Comparison of ENCODE assay signal across 12 mouse cellular contexts in the genomic region with DNA sequence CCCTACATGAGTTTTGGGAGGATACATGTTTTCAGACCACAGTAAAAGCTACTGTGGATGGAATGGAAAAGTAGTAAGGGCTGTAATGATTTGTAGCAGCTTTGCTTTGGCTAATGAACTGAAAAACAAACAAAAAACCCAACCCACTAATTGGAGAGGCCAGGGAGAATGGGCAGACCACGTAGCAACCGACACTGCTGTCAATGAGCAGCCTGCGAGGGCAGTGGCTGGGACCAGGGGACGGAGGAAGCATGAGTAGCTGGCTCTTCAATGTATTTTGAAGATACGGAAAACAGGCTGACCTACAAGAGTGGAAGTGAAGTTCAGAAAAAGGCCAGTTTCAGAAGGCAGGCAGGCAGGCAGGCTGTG. TPM values are rescaled to one million over a fixed set of nuclear protein-coding genes. Genes with fewer than 3 reads are reported as not detected.
DNase-seq lines count a peak whose midpoint lies in the region; ATAC-seq and TF ChIP-seq lines count a peak whose summit lies in the region.
"Had no signal": no experiment of that assay in that cellular context is flagged by ENCODE, and none has a peak within 500 bp of the region (broad histone marks: within the 10 kb centered on the region; RNA-seq: fewer than 3 reads in every experiment).

No protein-coding gene starts in this region.

- no peak for ATAC-seq in hindbrain, postnatal 0 days
- ATAC-seq in lung, postnatal 0 days = no peak
- no peak for ATAC-seq in forebrain, embryonic 16.5 days

- WGBS in hindbrain, postnatal 0 days = 48% methylated on average over 5 of the region's 5 CpGs
- WGBS in hindbrain, embryonic 10.5 days = 80% methylated on average over 5 of the region's 5 CpGs
- WGBS in lung, postnatal 0 days = 41% methylated on average over 5 of the region's 5 CpGs
- WGBS in forebrain, embryonic 16.5 days = 15% methylated on average over 5 of the region's 5 CpGs
- WGBS in small intestine, adult 2 months = 49% methylated on average over 5 of the region's 5 CpGs
- WGBS in heart, embryonic 10.5 days = 73% methylated on average over 5 of the region's 5 CpGs

- H3K4me3 ChIP-seq in hindbrain, postnatal 0 days (ENCODE audit: low read length) = no peak overlapping the region
- no peak overlapping the region for H3K4me3 ChIP-seq in hindbrain, embryonic 10.5 days
- no peak overlapping the region for H3K4me3 ChIP-seq in lung, postnatal 0 days (ENCODE audit: low read depth, low read length)
- no peak overlapping the region for H3K4me3 ChIP-seq in forebrain, embryonic 16.5 days (replicated peaks; ENCODE audit: low read length)
- no peak overlapping the region for H3K4me3 ChIP-seq in small intestine, adult 2 months (ENCODE audit: low read depth, low read length)
- no peak overlapping the region for H3K4me3 ChIP-seq in heart, embryonic 10.5 days
- H3K4me3 ChIP-seq: limb, embryonic 10.5 days had no signal

- H3K36me3 ChIP-seq in hindbrain, postnatal 0 days (ENCODE audit: insufficient read depth, low read length) = no peaks in the 10 kb centered on the region
- peaks cover 40% of the 10 kb centered on the region for H3K36me3 ChIP-seq in hindbrain, embryonic 10.5 days
- H3K36me3 ChIP-seq in lung, postnatal 0 days (ENCODE audit: insufficient read depth, low read length) = no peaks in the 10 kb centered on the region
- H3K36me3 ChIP-seq in forebrain, embryonic 16.5 days (ENCODE audit: control insufficient read depth, insufficient read depth) = no peaks in the 10 kb centered on the region
- H3K36me3 ChIP-seq in small intestine, adult 2 months (ENCODE audit: control insufficient read depth, insufficient read depth, low read length) = peaks cover 1% of the 10 kb centered on the region
- H3K36me3 ChIP-seq in heart, embryonic 10.5 days = peaks cover 19% of the 10 kb centered on the region; the same call in 1 of the 2 replicates

- no peaks in the 10 kb centered on the region for H3K27me3 ChIP-seq in hindbrain, postnatal 0 days (ENCODE audit: insufficient read depth, low read length)
- no peaks in the 10 kb centered on the region for H3K27me3 ChIP-seq in hindbrain, embryonic 10.5 days (ENCODE audit: insufficient read depth, poor library complexity, severe bottlenecking)
- H3K27me3 ChIP-seq in lung, postnatal 0 days (replicated peaks; ENCODE audit: insufficient read depth, low read length) = no peaks in the 10 kb centered on the region
- H3K27me3 ChIP-seq in forebrain, embryonic 16.5 days (replicated peaks; ENCODE audit: control insufficient read depth, insufficient read depth, low read length) = no peaks in the 10 kb centered on the region
- H3K27me3 ChIP-seq in small intestine, adult 2 months (ENCODE audit: control insufficient read depth, insufficient read depth, low read length) = no peaks in the 10 kb centered on the region
- no peaks in the 10 kb centered on the region for H3K27me3 ChIP-seq in heart, embryonic 10.5 days (ENCODE audit: insufficient read depth, poor library complexity, severe bottlenecking)

- no peak overlapping the region for H3K4me2 ChIP-seq in hindbrain, postnatal 0 days (ENCODE audit: low read depth, low read length)
- no peak overlapping the region for H3K4me2 ChIP-seq in lung, postnatal 0 days (replicated peaks; ENCODE audit: low read depth, low read length)
- no peak overlapping the region for H3K4me2 ChIP-seq in forebrain, embryonic 16.5 days (ENCODE audit: low read length)
- H3K4me2 ChIP-seq: lung, embryonic 14.5 days had no signal

- no peak for DNase-seq in hindbrain, postnatal 0 days (ENCODE audit: low spot score)
- no peak for DNase-seq in hindbrain, embryonic 10.5 days (ENCODE audit: low spot score)
- no peak for DNase-seq in lung, postnatal 0 days (ENCODE audit: low spot score)
- no peak for DNase-seq in lung, postnatal 10 days
- no peak for DNase-seq in heart, embryonic 10.5 days (ENCODE audit: low spot score)
- DNase-seq: cerebellum, adult 11 months; heart, postnatal 36 days; kidney, postnatal 10 days had no signal

- H3K9ac ChIP-seq in hindbrain, postnatal 0 days (replicated peaks; ENCODE audit: low read length) = no peak overlapping the region
- no peak overlapping the region for H3K9ac ChIP-seq in lung, postnatal 0 days (replicated peaks; ENCODE audit: low read depth)
- no peak overlapping the region for H3K9ac ChIP-seq in forebrain, embryonic 16.5 days (replicated peaks; ENCODE audit: low read depth, low read length)
- H3K9ac ChIP-seq: lung, embryonic 14.5 days had no signal

- no peak for TF ChIP-seq POLR2A in small intestine, adult 2 months (IDR thresholded peaks at IDR 0.05; ENCODE audit: low read depth, low read length)

- H3K27ac ChIP-seq in hindbrain, postnatal 0 days = 0 out of 2 replicates have a peak overlapping the region, but pooled peaks have one; percentile 3
- no peak overlapping the region for H3K27ac ChIP-seq in hindbrain, embryonic 10.5 days
- H3K27ac ChIP-seq in lung, postnatal 0 days (ENCODE audit: low read length) = 0 out of 2 replicates have a peak overlapping the region, but pooled peaks have one; percentile 27
- peak overlapping the region; percentile 60 for H3K27ac ChIP-seq in forebrain, embryonic 16.5 days (ENCODE audit: low read length)
- peak overlapping the region; percentile 32; the same call in 1 of the 2 replicates for H3K27ac ChIP-seq in small intestine, adult 2 months (ENCODE audit: insufficient read depth, low read depth, low read length)
- no peak overlapping the region for H3K27ac ChIP-seq in heart, embryonic 10.5 days
- H3K27ac ChIP-seq: limb, embryonic 10.5 days had no signal

- TF ChIP-seq CTCF in hindbrain, postnatal 0 days (IDR thresholded peaks at IDR 0.05; ENCODE audit: low read depth) = no peak
- no peak for TF ChIP-seq CTCF in lung, postnatal 0 days (IDR thresholded peaks at IDR 0.05)
- no peak for TF ChIP-seq CTCF in small intestine, adult 2 months (IDR thresholded peaks at IDR 0.05; ENCODE audit: extremely low read depth, insufficient read length, insufficient replicate concordance, low read depth, low read length)

- no peaks in the 10 kb centered on the region for H3K9me3 ChIP-seq in hindbrain, postnatal 0 days (ENCODE audit: low read length)
- H3K9me3 ChIP-seq in hindbrain, embryonic 10.5 days = no peaks in the 10 kb centered on the region
- no peaks in the 10 kb centered on the region for H3K9me3 ChIP-seq in lung, postnatal 0 days (ENCODE audit: low read length)
- no peaks in the 10 kb centered on the region for H3K9me3 ChIP-seq in forebrain, embryonic 16.5 days (ENCODE audit: control insufficient read depth, low read length)
- no peaks in the 10 kb centered on the region for H3K9me3 ChIP-seq in heart, embryonic 10.5 days
- H3K9me3 ChIP-seq: limb, embryonic 10.5 days had no signal

- no peak for TF ChIP-seq EP300 in lung, postnatal 0 days (IDR thresholded peaks at IDR 0.05)

- H3K4me1 ChIP-seq in hindbrain, postnatal 0 days (ENCODE audit: insufficient read depth, low read length) = 0 out of 2 replicates have a peak, but pooled peaks cover 18% of the 10 kb centered on the region
- peaks cover 43% of the 10 kb centered on the region for H3K4me1 ChIP-seq in hindbrain, embryonic 10.5 days (replicated peaks)
- peaks cover 27% of the 10 kb centered on the region for H3K4me1 ChIP-seq in lung, postnatal 0 days (ENCODE audit: insufficient read depth, low read depth, low read length)
- H3K4me1 ChIP-seq in forebrain, embryonic 16.5 days (replicated peaks; ENCODE audit: control insufficient read depth, insufficient read depth, low read length) = peaks cover 50% of the 10 kb centered on the region
- peaks cover 23% of the 10 kb centered on the region for H3K4me1 ChIP-seq in small intestine, adult 2 months (ENCODE audit: control insufficient read depth, insufficient read depth, insufficient read length, low read length)
- H3K4me1 ChIP-seq in heart, embryonic 10.5 days = peaks cover 39% of the 10 kb centered on the region

RNA-seq across cellular contexts. Expression of gene Tnpo1, which starts 11.4 kb away (rescaled TPM):
- 75.1 and 79.2 TPM in 2 replicates for total RNA-seq in hindbrain, postnatal 0 days (2014; rRNA removed)
- 18.7 and 21.6 TPM in 2 replicates for polyA plus RNA-seq in hindbrain, postnatal 0 days (2015; fragmentation: Nextera tagmentation; extraction: Ambion mirVana)
- 72.9 and 74.6 TPM in 2 replicates for polyA plus RNA-seq in hindbrain, embryonic 10.5 days (2016; fragmentation: Nextera tagmentation; extraction: Ambion mirVana)
- polyA plus RNA-seq in lung, postnatal 0 days (2015; fragmentation: Nextera tagmentation; extraction: Ambion mirVana) = 20.3 and 22.6 TPM in 2 replicates
- 52.1 and 55.7 TPM in 2 replicates for polyA plus RNA-seq in forebrain, embryonic 16.5 days (2015; fragmentation: Nextera tagmentation; extraction: Ambion mirVana)
- 5.2 and 10.7 TPM in 2 replicates for polyA plus RNA-seq in small intestine, adult 2 months (2012; rRNA removed)
- 60.5 and 67.7 TPM in 2 replicates for polyA plus RNA-seq in heart, embryonic 10.5 days (2016; fragmentation: Nextera tagmentation; extraction: Ambion mirVana)

Comparison
In these comparisons a context has a peak if more than half of its experiments do, and no peak if none do; other contexts are left out.
1. H3K27ac ChIP-seq: peak in hindbrain, postnatal 0 days (single experiment), lung, postnatal 0 days (single experiment), forebrain, embryonic 16.5 days (single experiment) and small intestine, adult 2 months (single experiment); none in hindbrain, embryonic 10.5 days (single experiment) and heart, embryonic 10.5 days (single experiment).